Mouse (Mus musculus) CH12.LX (cell line): ENCODE measurements around the gene Ptov1. TPM values are rescaled to one million over a fixed set of nuclear protein-coding genes. Genes with fewer than 3 reads are reported as not detected.

Source experiments
- DNase-seq: peaks from one replicate; pipeline ENCODE4 v3.0.0-alpha.2; 2013; ENCODE audit errors: extremely low read depth
- H3K27ac ChIP-seq: 2 replicates; pipeline ENCODE4 v1.5.1; 2012; ENCODE audit warnings: low read depth, mild to moderate bottlenecking, control low read depth, moderate library complexity; ENCODE audit not compliant: insufficient read depth
- H3K27me3 ChIP-seq: replicated peaks from 2 replicates; pipeline ENCODE3; 2012; ENCODE audit warnings: inconsistent platforms
- H3K36me3 ChIP-seq, 2 experiments: replicated peaks in 1 of 2; 2 replicates each; pipeline versions ENCODE3 to v1.6.1; 2012; ENCODE audit warnings: inconsistent platforms in 1 of 2, low read length in 1 of 2, mild to moderate bottlenecking in 1 of 2, mixed read lengths in 1 of 2, moderate library complexity in 1 of 2; ENCODE audit not compliant: control insufficient read depth in 1 of 2, insufficient read depth in 1 of 2
- H3K4me1 ChIP-seq, 2 experiments: 2 replicates each; pipeline ENCODE4 v1.6.1; 2012; ENCODE audit warnings: inconsistent platforms in 1 of 2, moderate library complexity in 1 of 2; ENCODE audit not compliant: insufficient read depth in 2 of 2, control insufficient read depth in 1 of 2
- H3K4me2 ChIP-seq: 2 replicates; pipeline ENCODE4 v1.6.1; 2012; ENCODE audit warnings: low read depth, mild to moderate bottlenecking, control low read depth; ENCODE audit not compliant: poor library complexity, insufficient read depth, severe bottlenecking
- H3K4me3 ChIP-seq, 3 experiments: fragments of 150-350 bp in 1 of 3; sonication (generic) in 1 of 3; replicated peaks in 1 of 3; 2 replicates each; pipeline versions ENCODE3 to v1.5.1; 2011 to 2012; ENCODE audit warnings: low read depth in 2 of 3, low read length in 2 of 3, mild to moderate bottlenecking in 2 of 3, moderate library complexity in 2 of 3, control low read depth in 1 of 3, improper control_type of control experiment in 1 of 3, inconsistent platforms in 1 of 3, mixed read lengths in 1 of 3; ENCODE audit not compliant: poor library complexity in 1 of 3
- H3K79me2 ChIP-seq: replicated peaks from 2 replicates; pipeline ENCODE4 v1.6.1; 2012; ENCODE audit warnings: mild to moderate bottlenecking, moderate library complexity; ENCODE audit not compliant: control insufficient read depth, poor library complexity, insufficient read depth, severe bottlenecking; ENCODE audit errors: extremely low read depth
- H3K9ac ChIP-seq: 2 replicates; pipeline ENCODE4 v1.6.1; 2012; ENCODE audit warnings: low read depth, mild to moderate bottlenecking, control low read depth, moderate library complexity; ENCODE audit not compliant: insufficient read depth
- H3K9me3 ChIP-seq: replicated peaks from 2 replicates; pipeline ENCODE3; 2012; ENCODE audit warnings: low read length, inconsistent platforms, mixed read lengths
- CHD1 ChIP-seq: IDR thresholded peaks from 2 replicates; pipeline ENCODE4 v1.6.1; 2012; ENCODE audit warnings: low read depth, low read length, improper control_type of control experiment, inconsistent platforms
- CTCF ChIP-seq, 2 experiments: IDR thresholded peaks in 1 of 2; conservative IDR thresholded peaks in 1 of 2; 2 replicates each; pipeline ENCODE4 v1.5.1; 2011 to 2012; ENCODE audit warnings: low read depth in 2 of 2, low read length in 2 of 2, improper control_type of control experiment in 1 of 2, inconsistent platforms in 1 of 2, mild to moderate bottlenecking in 1 of 2, moderate library complexity in 1 of 2
- E2F4 ChIP-seq: IDR thresholded peaks from 2 replicates; pipeline ENCODE4 v1.6.1; 2011; ENCODE audit warnings: low read depth, low read length, improper control_type of control experiment; ENCODE audit not compliant: insufficient replicate concordance
- EP300 ChIP-seq: IDR thresholded peaks from 2 replicates; pipeline ENCODE4 v1.6.1; 2011; ENCODE audit warnings: low read length, improper control_type of control experiment
- ETS1 ChIP-seq: conservative IDR thresholded peaks from 2 replicates; pipeline ENCODE4 v1.6.1; 2012; ENCODE audit warnings: low read depth, mild to moderate bottlenecking, inconsistent platforms, low read length, improper control_type of control experiment, moderate library complexity
- HCFC1 ChIP-seq: IDR thresholded peaks from 2 replicates; pipeline ENCODE4 v1.6.1; 2012; ENCODE audit warnings: low read depth, mild to moderate bottlenecking, inconsistent platforms, low read length, improper control_type of control experiment
- IRF4 ChIP-seq: IDR thresholded peaks from 2 replicates; pipeline ENCODE4 v1.6.1; 2014; ENCODE audit warnings: low read depth, mild to moderate bottlenecking, inconsistent platforms, low read length, improper control_type of control experiment
- JUND ChIP-seq: conservative IDR thresholded peaks from 2 replicates; pipeline ENCODE4 v1.6.1; 2011; ENCODE audit warnings: low read depth, low read length, improper control_type of control experiment
- KAT2A ChIP-seq: IDR thresholded peaks from 2 replicates; pipeline ENCODE4 v1.6.1; 2012; ENCODE audit warnings: low read length, improper control_type of control experiment, inconsistent platforms; ENCODE audit not compliant: insufficient replicate concordance
- MAX ChIP-seq: IDR thresholded peaks from 2 replicates; pipeline ENCODE4 v1.6.1; 2011; ENCODE audit warnings: low read length, improper control_type of control experiment
- MEF2A ChIP-seq: IDR thresholded peaks from 2 replicates; pipeline ENCODE4 v1.6.1; 2014; ENCODE audit warnings: low read depth, mild to moderate bottlenecking, inconsistent platforms, low read length, improper control_type of control experiment, borderline replicate concordance
- MXI1 ChIP-seq: IDR thresholded peaks from 2 replicates; pipeline ENCODE4 v1.6.1; 2011; ENCODE audit warnings: mild to moderate bottlenecking, low read depth, low read length, improper control_type of control experiment
- NELFE ChIP-seq: IDR thresholded peaks from 2 replicates; pipeline ENCODE4 v1.6.1; 2011; ENCODE audit warnings: low read depth, low read length, improper control_type of control experiment
- NRF1 ChIP-seq: IDR thresholded peaks from 2 replicates; pipeline ENCODE4 v1.6.1; 2014; ENCODE audit warnings: low read depth, mild to moderate bottlenecking, inconsistent platforms, low read length, improper control_type of control experiment, moderate library complexity
- POLR2A ChIP-seq: IDR thresholded peaks from 2 replicates; pipeline ENCODE4 v1.6.1; 2011; ENCODE audit warnings: low read depth, mild to moderate bottlenecking, improper control_type of control experiment, low read length
- SMC3 ChIP-seq: IDR thresholded peaks from 2 replicates; pipeline ENCODE4 v1.6.1; 2011; ENCODE audit warnings: low read depth, low read length, improper control_type of control experiment
- TBP ChIP-seq: conservative IDR thresholded peaks from 2 replicates; pipeline ENCODE4 v1.6.1; 2011; ENCODE audit warnings: low read depth, low read length, improper control_type of control experiment
- USF2 ChIP-seq: conservative IDR thresholded peaks from 2 replicates; pipeline ENCODE4 v1.6.1; 2011; ENCODE audit warnings: low read depth, low read length, improper control_type of control experiment
- ZKSCAN1 ChIP-seq: IDR thresholded peaks from 2 replicates; pipeline ENCODE4 v1.6.1; 2012; ENCODE audit warnings: low read depth, inconsistent platforms, low read length, improper control_type of control experiment, borderline replicate concordance
- ZNF384 ChIP-seq: IDR thresholded peaks from 2 replicates; pipeline ENCODE4 v1.6.1; 2012; ENCODE audit warnings: low read depth, low read length, improper control_type of control experiment, inconsistent platforms
- dilution Hi-C: fragments of 300-500 bp; cut with MboI; formaldehyde crosslinking; loops from 2 replicates; pipeline ENCODE4 v1.14.3; 2020; ENCODE audit warnings: low sequenced_read_pairs; ENCODE audit not compliant: extremely low pct_unique_long_range_greater_than_20kb, extremely low pct_ligation_motif_present
- in situ Hi-C: fragments of 300-500 bp; cut with MboI; formaldehyde crosslinking; loops from 3 replicates; pipeline ENCODE4 v1.14.3; 2019; ENCODE audit warnings: low sequenced_read_pairs, low pct_ligation_motif_present, low pct_unique_long_range_greater_than_20kb, mixed read lengths
- polyA plus RNA-seq: library from polyadenylated mRNA; unstranded; fragments of >175 nt; gene quantifications from 2 replicates; pipeline ENCODE4 v1.2.1, GENCODE M21; 2012; ENCODE audit warnings: low read depth; ENCODE audit not compliant: insufficient read length
- total RNA-seq, 2 experiments: library from RNA; depleted of rRNA; stranded (reverse); fragments of 300-350 nt in 1 of 2; fragments of >200 nt in 1 of 2; gene quantifications; 2 replicates each; pipeline ENCODE4 v1.2.3; 2012 to 2014

The Ptov1 gene
- total and polyA plus RNA-seq, 3 experiments: 5.7 to 21.0 (median 16.8) TPM

DNA sequence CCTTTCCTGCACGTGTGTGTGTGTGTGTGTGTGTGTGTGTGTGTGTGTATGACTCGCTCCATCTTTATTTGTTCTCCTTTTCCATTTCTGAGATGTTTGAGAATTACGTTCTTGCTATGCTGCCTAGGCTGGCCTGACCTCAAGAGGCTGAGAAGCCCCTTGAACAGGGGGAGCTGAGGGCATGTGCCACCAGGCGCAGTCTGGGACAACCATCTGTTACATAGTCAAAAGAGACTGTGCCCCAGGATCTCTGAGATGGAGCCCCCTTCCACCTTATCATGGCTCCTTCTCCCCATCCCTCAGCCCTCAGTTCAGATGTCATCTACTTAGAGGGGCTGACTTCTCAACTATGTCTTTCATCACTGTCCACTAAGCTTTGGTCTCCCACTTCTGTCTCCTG lies 55.2 kb downstream of the Ptov1 start:
- H3K79me2 ChIP-seq: peaks cover 45% of the 10 kb centered on the region
- H3K9me3 ChIP-seq: no peaks in the 10 kb centered on the region
- H3K9ac ChIP-seq: peak overlapping the region; percentile 93; the same call in 1 of the 2 replicates
- peaks cover 19 to 20% of the 10 kb centered on the region in 2 experiments for H3K4me1 ChIP-seq
- H3K27me3 ChIP-seq: no peaks in the 10 kb centered on the region
- dilution Hi-C loops: no loop called here
- peak overlapping the region; percentile 58 for H3K4me2 ChIP-seq
- H3K4me3 ChIP-seq: peak overlapping the region in 1 of 3 experiments; percentile 86
- in situ Hi-C loops: no loop called here
- H3K27ac ChIP-seq: no peak overlapping the region
- TF ChIP-seq HCFC1 (no peak), POLR2A (no peak), ZKSCAN1 (no peak), EP300 (no peak), MAX (no peak), TBP (no peak), ETS1 (no peak), IRF4 (no peak), KAT2A (no peak), NELFE (no peak), CHD1 (no peak), MXI1 (no peak)
- peaks cover 48 to 62% of the 10 kb centered on the region in 2 experiments for H3K36me3 ChIP-seq
- DNase-seq: no peak

DNA sequence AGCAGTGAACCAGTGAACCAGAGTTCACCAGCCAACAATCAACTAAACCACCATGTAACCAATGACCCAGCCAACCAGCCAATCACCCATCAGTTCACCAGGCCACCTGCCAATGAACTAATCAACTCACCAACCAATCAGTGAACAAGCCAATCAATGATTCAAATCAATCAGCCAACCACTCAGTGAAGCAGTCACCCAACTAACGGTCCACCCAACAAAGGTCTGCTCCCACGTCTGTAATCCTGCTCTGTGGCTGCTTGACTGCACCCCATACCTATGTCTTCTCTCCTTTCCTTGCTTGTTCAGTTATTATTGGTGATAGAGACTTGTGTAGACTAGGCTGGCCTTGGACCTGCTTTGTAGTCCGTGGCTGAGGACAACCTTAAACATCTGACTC lies 55.6 kb downstream of the Ptov1 start:
- H3K36me3 ChIP-seq: peaks cover 48 to 63% of the 10 kb centered on the region in 2 experiments
- peaks cover 19 to 20% of the 10 kb centered on the region in 2 experiments for H3K4me1 ChIP-seq
- DNase-seq: no peak
- no peak overlapping the region for H3K9ac ChIP-seq
- peaks cover 41% of the 10 kb centered on the region for H3K79me2 ChIP-seq
- no peaks in the 10 kb centered on the region for H3K27me3 ChIP-seq
- peak overlapping the region in 1 of 3 experiments; percentile 86 for H3K4me3 ChIP-seq
- in situ Hi-C loops: no loop called here
- peak overlapping the region; percentile 58 for H3K4me2 ChIP-seq
- H3K9me3 ChIP-seq: no peaks in the 10 kb centered on the region
- TF ChIP-seq NRF1 (no peak), MEF2A (no peak), CTCF (conservative IDR thresholded peaks at IDR 0.05 in 1 of 2, IDR thresholded peaks at IDR 0.05 in 1 of 2; ENCODE audit: low read depth in 2 of 2, low read length in 2 of 2) (no peak), USF2 (no peak), KAT2A (no peak), ZKSCAN1 (no peak), CHD1 (no peak), JUND (no peak), SMC3 (no peak), ETS1 (no peak), E2F4 (no peak), ZNF384 (no peak)
- dilution Hi-C loops: no loop called here
- H3K27ac ChIP-seq: no peak overlapping the region

Other genes starting within 250 kb of the Ptov1 start
Only the 20 nearest of the 25 such genes appear.
- gene Izumo2, start 161.0 kb downstream of the Ptov1 start, total RNA-seq (2012; rRNA removed): not detected in 2 replicates
- not detected in 2 replicates for gene Izumo2, start 161.0 kb downstream of the Ptov1 start, total RNA-seq (2014; rRNA removed)
- not detected in 2 replicates for gene Izumo2, start 161.0 kb downstream of the Ptov1 start, polyA plus RNA-seq
- 27.6 and 30.0 TPM in 2 replicates for gene Vrk3, start 121.4 kb downstream of the Ptov1 start, total RNA-seq (2012; rRNA removed)
- 29.5 and 34.2 TPM in 2 replicates for gene Vrk3, start 121.4 kb downstream of the Ptov1 start, total RNA-seq (2014; rRNA removed)
- 42.3 and 50.4 TPM in 2 replicates for gene Vrk3, start 121.4 kb downstream of the Ptov1 start, polyA plus RNA-seq
- 9.3 and 9.6 TPM in 2 replicates for gene Zfp473, start 118.7 kb downstream of the Ptov1 start, total RNA-seq (2012; rRNA removed)
- gene Zfp473, start 118.7 kb downstream of the Ptov1 start, total RNA-seq (2014; rRNA removed): 10.0 and 10.5 TPM in 2 replicates
- gene Zfp473, start 118.7 kb downstream of the Ptov1 start, polyA plus RNA-seq: 6.8 and 8.7 TPM in 2 replicates
- 93.2 and 101 TPM in 2 replicates for gene Nup62, start 53.7 kb downstream of the Ptov1 start, total RNA-seq (2012; rRNA removed)
- gene Nup62, start 53.7 kb downstream of the Ptov1 start, total RNA-seq (2014; rRNA removed): 84.1 and 93.3 TPM in 2 replicates
- gene Nup62, start 53.7 kb downstream of the Ptov1 start, polyA plus RNA-seq: 146 and 151 TPM in 2 replicates
- 42.2 and 57.5 TPM in 2 replicates for gene Il4i1, start 53.4 kb downstream of the Ptov1 start, total RNA-seq (2012; rRNA removed)
- gene Il4i1, start 53.4 kb downstream of the Ptov1 start, total RNA-seq (2014; rRNA removed): 11.8 and 17.6 TPM in 2 replicates
- 49.2 and 58.2 TPM in 2 replicates for gene Il4i1, start 53.4 kb downstream of the Ptov1 start, polyA plus RNA-seq
- gene Atf5, start 53.1 kb downstream of the Ptov1 start, total RNA-seq (2012; rRNA removed): 34.0 and 71.1 TPM in 2 replicates
- 12.0 and 13.4 TPM in 2 replicates for gene Atf5, start 53.1 kb downstream of the Ptov1 start, total RNA-seq (2014; rRNA removed)
- gene Atf5, start 53.1 kb downstream of the Ptov1 start, polyA plus RNA-seq: 82.3 and 84.5 TPM in 2 replicates
- 21.7 and 24.2 TPM in 2 replicates for gene Akt1s1, start 20.8 kb downstream of the Ptov1 start, total RNA-seq (2012; rRNA removed)
- 8.5 and 9.5 TPM in 2 replicates for gene Akt1s1, start 20.8 kb downstream of the Ptov1 start, total RNA-seq (2014; rRNA removed)
- gene Akt1s1, start 20.8 kb downstream of the Ptov1 start, polyA plus RNA-seq: 23.3 and 23.4 TPM in 2 replicates
- gene Tbc1d17, start 20.7 kb downstream of the Ptov1 start, total RNA-seq (2012; rRNA removed): 32.4 and 40.5 TPM in 2 replicates
- gene Tbc1d17, start 20.7 kb downstream of the Ptov1 start, total RNA-seq (2014; rRNA removed): 31.9 and 35.5 TPM in 2 replicates
- gene Tbc1d17, start 20.7 kb downstream of the Ptov1 start, polyA plus RNA-seq: 38.5 and 41.9 TPM in 2 replicates
- 35.9 and 41.6 TPM in 2 replicates for gene Pnkp, start 12.6 kb downstream of the Ptov1 start, total RNA-seq (2012; rRNA removed)
- gene Pnkp, start 12.6 kb downstream of the Ptov1 start, total RNA-seq (2014; rRNA removed): 14.8 and 15.3 TPM in 2 replicates
- gene Pnkp, start 12.6 kb downstream of the Ptov1 start, polyA plus RNA-seq: 20.7 and 22.2 TPM in 2 replicates
- gene Med25, start 22.9 kb upstream of the Ptov1 start, total RNA-seq (2012; rRNA removed): 56.7 and 57.6 TPM in 2 replicates
- 18.4 and 20.8 TPM in 2 replicates for gene Med25, start 22.9 kb upstream of the Ptov1 start, total RNA-seq (2014; rRNA removed)
- 67.4 and 75.4 TPM in 2 replicates for gene Med25, start 22.9 kb upstream of the Ptov1 start, polyA plus RNA-seq
- 12.2 and 16.9 TPM in 2 replicates for gene Fuz, start 26.3 kb upstream of the Ptov1 start, total RNA-seq (2012; rRNA removed)
- 16.1 and 16.7 TPM in 2 replicates for gene Fuz, start 26.3 kb upstream of the Ptov1 start, total RNA-seq (2014; rRNA removed)
- 15.9 and 17.1 TPM in 2 replicates for gene Fuz, start 26.3 kb upstream of the Ptov1 start, polyA plus RNA-seq
- 53.4 and 61.1 TPM in 2 replicates for gene Ap2a1, start 59.7 kb upstream of the Ptov1 start, total RNA-seq (2012; rRNA removed)
- gene Ap2a1, start 59.7 kb upstream of the Ptov1 start, total RNA-seq (2014; rRNA removed): 35.7 and 38.5 TPM in 2 replicates
- 52.6 and 56.3 TPM in 2 replicates for gene Ap2a1, start 59.7 kb upstream of the Ptov1 start, polyA plus RNA-seq
- gene Tsks, start 73.4 kb upstream of the Ptov1 start, total RNA-seq (2012; rRNA removed): 0.08 TPM in 1 of 2 replicates, not detected in the other
- not detected in 2 replicates for gene Tsks, start 73.4 kb upstream of the Ptov1 start, total RNA-seq (2014; rRNA removed)
- gene Tsks, start 73.4 kb upstream of the Ptov1 start, polyA plus RNA-seq: not detected in 2 replicates
- gene Cpt1c, start 105.1 kb upstream of the Ptov1 start, total RNA-seq (2012; rRNA removed): 3.6 and 4.5 TPM in 2 replicates
- gene Cpt1c, start 105.1 kb upstream of the Ptov1 start, total RNA-seq (2014; rRNA removed): 10.2 and 10.3 TPM in 2 replicates
- 10.4 and 12.7 TPM in 2 replicates for gene Cpt1c, start 105.1 kb upstream of the Ptov1 start, polyA plus RNA-seq
- gene Prmt1, start 116.8 kb upstream of the Ptov1 start, total RNA-seq (2012; rRNA removed): 340 and 407 TPM in 2 replicates
- 220 and 231 TPM in 2 replicates for gene Prmt1, start 116.8 kb upstream of the Ptov1 start, total RNA-seq (2014; rRNA removed)
- gene Prmt1, start 116.8 kb upstream of the Ptov1 start, polyA plus RNA-seq: 608 and 642 TPM in 2 replicates
- 56.5 and 65.0 TPM in 2 replicates for gene Irf3, start 127.9 kb upstream of the Ptov1 start, total RNA-seq (2012; rRNA removed)
- gene Irf3, start 127.9 kb upstream of the Ptov1 start, total RNA-seq (2014; rRNA removed): 33.5 and 39.0 TPM in 2 replicates
- gene Irf3, start 127.9 kb upstream of the Ptov1 start, polyA plus RNA-seq: 79.7 and 87.7 TPM in 2 replicates
- gene Bcl2l12, start 128.9 kb upstream of the Ptov1 start, total RNA-seq (2012; rRNA removed): 11.8 and 12.0 TPM in 2 replicates
- 9.2 and 9.8 TPM in 2 replicates for gene Bcl2l12, start 128.9 kb upstream of the Ptov1 start, total RNA-seq (2014; rRNA removed)
- gene Bcl2l12, start 128.9 kb upstream of the Ptov1 start, polyA plus RNA-seq: 10.8 and 12.6 TPM in 2 replicates
- 15.5 and 18.2 TPM in 2 replicates for gene Scaf1, start 146.6 kb upstream of the Ptov1 start, total RNA-seq (2012; rRNA removed)
- gene Scaf1, start 146.6 kb upstream of the Ptov1 start, total RNA-seq (2014; rRNA removed): 5.4 and 6.1 TPM in 2 replicates
- gene Scaf1, start 146.6 kb upstream of the Ptov1 start, polyA plus RNA-seq: 38.9 and 41.9 TPM in 2 replicates
- gene Rras, start 148.2 kb upstream of the Ptov1 start, total RNA-seq (2012; rRNA removed): 5.0 and 10.6 TPM in 2 replicates
- 6.6 and 7.2 TPM in 2 replicates for gene Rras, start 148.2 kb upstream of the Ptov1 start, total RNA-seq (2014; rRNA removed)
- gene Rras, start 148.2 kb upstream of the Ptov1 start, polyA plus RNA-seq: 18.5 and 19.8 TPM in 2 replicates
- gene Prr12, start 183.1 kb upstream of the Ptov1 start, total RNA-seq (2012; rRNA removed): 5.7 and 6.5 TPM in 2 replicates
- 1.1 and 1.2 TPM in 2 replicates for gene Prr12, start 183.1 kb upstream of the Ptov1 start, total RNA-seq (2014; rRNA removed)
- 18.0 and 20.5 TPM in 2 replicates for gene Prr12, start 183.1 kb upstream of the Ptov1 start, polyA plus RNA-seq